Mouse (Mus musculus) frontal cortex, postnatal 14 days (tissue): ENCODE measurements around the gene Dad1.
"Not testable (repeated sequence)": the region's sequence is repeated elsewhere in the genome, so short reads cannot be mapped to it uniquely, and the experiment has no call there.

Source experiments
- DNase-seq, 2 experiments: peaks; one replicate each; pipeline ENCODE4 v3.0.0; 2022; ENCODE audit warnings: low spot score in 2 of 2

The Dad1 gene

DNA sequence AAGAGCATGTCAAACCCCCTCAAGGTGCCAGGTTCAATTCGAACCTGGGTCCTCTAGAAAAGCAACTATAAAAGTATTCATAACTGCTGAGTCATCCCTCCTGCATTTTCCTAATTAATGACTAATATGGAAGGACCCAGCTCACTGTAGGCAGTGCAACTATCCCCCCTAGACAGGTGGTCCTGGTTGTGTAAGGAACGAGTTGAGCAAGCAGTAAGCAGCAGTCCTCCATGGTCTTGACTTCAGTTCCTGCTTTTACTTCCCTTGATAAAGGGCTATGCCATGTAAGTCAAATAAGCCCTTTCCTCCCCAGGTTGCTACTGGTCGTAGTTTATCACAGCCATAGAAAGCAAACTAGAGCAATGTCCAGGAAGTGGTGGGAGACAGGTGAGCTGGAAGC lies 7.7 kb downstream of the Dad1 start:
- DNase-seq, result no peak

- DNase-seq, result no peak
Observed at GRCm38 (mm10) chr14:54244183-54244582, 9.7 kb downstream of the Dad1 start.

GRCm38 (mm10) chr14:54240542-54240941 lies 13.4 kb downstream of the Dad1 start:
- DNase-seq, result peak in 1 of 2 experiments; percentile 0

- DNase-seq, result peak; percentile 60 to 73
Observed at GRCm38 (mm10) chr14:54239002-54239736, 14.7 kb downstream of the Dad1 start.

GRCm38 (mm10) chr14:54236881-54237280 lies 17.0 kb downstream of the Dad1 start:
- DNase-seq, result no peak

GRCm38 (mm10) chr14:54235825-54236540 lies 17.9 kb downstream of the Dad1 start:
- no peak for DNase-seq

DNA sequence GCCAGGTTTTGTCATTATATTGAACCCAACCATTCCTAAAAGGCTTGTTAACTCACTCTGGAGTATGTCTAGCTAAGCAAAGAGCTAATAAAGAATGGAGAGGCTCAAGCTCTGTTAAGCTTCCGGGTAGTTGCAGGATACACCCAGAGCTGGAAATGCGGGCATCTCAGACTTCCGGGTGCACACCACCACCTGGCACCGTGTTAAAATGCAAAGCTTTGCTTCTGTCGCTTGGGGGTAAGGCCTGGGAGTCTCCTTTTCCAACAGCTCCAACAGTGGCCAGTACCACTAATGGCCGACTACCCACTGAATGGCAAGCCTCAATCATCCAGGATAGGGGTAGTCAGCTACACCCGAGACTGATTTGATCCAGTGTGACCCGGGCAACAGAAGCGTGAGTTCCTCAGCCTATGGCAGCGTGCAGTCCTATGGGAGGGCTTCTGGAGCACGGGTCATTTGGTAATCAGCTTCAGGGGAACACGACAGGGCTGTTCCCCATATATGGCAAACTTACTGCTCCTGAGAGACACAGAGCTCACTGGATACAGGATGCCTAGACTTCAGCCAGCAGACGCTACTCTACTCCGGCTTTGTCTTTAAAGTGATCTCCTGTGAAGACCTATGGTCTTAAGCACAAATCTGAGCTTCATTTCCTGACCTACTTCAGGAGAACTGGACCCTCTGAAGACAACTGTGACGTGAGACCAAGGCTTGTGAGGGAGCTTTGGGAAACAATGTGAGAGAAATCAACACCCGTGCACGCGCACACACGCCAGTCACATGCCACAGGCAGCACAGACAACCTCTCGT lies 19.5 kb downstream of the Dad1 start:
- no peak for DNase-seq

GRCm38 (mm10) chr14:54233559-54234143 lies 20.3 kb downstream of the Dad1 start:
- DNase-seq, result no peak

- DNase-seq, result no peak
Observed at GRCm38 (mm10) chr14:54232811-54233558, 20.9 kb downstream of the Dad1 start.

DNA sequence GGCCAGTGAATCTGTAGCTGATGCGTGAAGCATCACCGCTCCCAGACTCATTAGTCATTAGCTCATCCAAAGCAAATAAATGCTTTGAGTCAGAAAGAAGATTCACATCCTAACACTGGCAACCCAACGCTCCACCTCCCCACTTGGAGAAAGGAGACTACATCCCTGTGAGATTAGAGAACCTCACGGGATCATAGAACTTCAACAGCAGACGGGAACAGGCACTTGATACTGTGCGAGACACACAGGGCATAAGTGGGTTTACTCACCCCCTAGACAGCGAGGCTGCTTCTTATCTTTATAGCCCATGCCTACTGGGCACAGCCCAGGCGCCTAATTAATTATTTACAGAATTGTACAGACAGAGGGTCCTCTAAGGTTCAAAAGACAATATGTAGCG lies 21.8 kb downstream of the Dad1 start:
- no peak for DNase-seq

- no peak for DNase-seq
Observed at GRCm38 (mm10) chr14:54231176-54231956, 22.5 kb downstream of the Dad1 start.

DNA sequence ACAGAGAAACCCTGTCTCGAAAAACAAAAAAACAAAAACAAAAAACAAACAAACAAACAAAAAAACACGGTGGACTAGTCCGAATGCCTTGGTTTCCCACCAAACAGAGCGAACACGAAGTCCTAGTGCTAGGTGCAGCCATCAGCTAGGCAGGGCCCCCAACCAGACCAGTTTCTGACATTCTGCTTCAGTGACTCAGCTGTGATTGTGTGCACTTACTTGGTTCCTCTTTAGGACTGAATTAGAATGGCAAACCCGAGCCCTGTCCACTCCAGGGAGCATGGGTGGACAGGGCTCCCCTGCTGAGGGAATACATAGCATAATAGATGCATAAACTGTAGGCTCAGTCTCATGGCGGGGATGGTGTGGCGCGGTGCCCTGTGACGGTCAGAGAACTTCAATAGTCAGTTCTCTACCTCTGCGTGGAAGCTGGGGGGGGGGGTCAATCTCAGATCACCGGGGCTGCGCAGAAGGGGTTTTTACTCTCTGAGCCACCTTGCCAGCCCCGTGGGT lies 23.2 kb downstream of the Dad1 start:
- no peak for DNase-seq

DNA sequence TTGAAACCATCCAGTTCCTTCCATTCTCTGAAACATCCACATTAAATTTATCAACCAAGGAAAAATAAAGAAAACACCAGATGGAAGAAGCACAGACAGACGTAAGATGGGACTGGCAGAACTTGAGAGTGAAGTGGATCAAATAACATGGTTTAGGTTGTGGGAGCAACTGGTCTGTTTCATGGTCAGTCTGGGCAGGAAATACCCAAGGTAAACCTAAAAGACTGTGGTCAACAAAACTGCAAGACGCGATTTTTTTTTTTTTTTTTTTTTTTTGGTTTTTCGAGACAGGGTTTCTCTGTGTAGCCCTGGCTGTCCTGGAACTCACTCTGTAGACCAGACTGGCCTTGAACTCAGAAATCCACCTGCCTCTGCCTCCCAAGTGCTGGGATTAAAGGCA lies 24.1 kb downstream of the Dad1 start:
- DNase-seq, result not testable (repeated sequence)

- DNase-seq, result no peak
Observed at GRCm38 (mm10) chr14:54228933-54229713, 24.8 kb downstream of the Dad1 start.

DNA sequence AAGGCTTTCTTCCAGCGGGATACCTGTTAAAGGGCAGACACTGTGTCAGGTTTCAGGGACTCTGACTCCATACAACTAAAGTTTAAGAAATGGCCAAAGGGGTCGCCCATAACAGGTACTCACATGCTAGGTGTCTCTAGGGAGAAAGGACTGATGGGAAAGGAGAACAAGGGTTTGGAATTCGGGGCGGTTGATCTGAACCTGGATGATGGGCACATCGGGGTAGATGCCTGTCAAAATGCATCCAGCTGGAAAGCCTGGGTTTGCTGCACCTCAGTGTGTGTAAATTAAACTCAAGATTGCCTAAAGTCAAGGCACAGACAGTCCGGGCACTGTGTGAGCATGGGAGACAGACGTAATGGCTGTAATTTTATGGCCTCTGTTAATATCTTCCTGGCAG lies 25.4 kb downstream of the Dad1 start:
- no peak for DNase-seq

DNA sequence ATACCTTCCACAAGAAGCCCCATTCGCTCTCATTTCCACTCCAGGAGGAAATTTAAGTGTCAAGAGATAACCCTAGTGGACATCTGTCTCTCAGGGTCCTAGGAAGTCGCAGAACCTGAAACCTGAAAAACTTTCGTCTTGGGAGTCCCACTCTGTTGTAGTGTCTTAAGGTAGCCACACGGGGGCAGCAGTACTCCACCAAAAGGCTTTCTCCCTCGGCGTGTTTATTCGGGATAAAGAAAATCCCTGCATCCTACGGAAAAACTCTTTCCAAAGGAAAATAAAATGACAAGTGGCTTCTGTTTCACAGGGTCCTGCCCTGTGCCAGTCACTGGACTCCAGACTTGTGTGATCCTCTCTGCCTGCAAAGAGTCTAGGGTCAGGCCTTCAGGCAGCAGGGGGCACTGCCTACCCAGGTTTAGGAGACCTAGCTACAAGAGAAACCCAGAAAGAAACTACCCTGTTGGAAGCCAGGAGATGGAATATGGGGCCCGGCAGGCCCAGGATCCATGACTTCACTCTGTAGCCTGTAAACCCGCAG lies 25.9 kb downstream of the Dad1 start:
- peak in 1 of 2 experiments; percentile 59 for DNase-seq

DNA sequence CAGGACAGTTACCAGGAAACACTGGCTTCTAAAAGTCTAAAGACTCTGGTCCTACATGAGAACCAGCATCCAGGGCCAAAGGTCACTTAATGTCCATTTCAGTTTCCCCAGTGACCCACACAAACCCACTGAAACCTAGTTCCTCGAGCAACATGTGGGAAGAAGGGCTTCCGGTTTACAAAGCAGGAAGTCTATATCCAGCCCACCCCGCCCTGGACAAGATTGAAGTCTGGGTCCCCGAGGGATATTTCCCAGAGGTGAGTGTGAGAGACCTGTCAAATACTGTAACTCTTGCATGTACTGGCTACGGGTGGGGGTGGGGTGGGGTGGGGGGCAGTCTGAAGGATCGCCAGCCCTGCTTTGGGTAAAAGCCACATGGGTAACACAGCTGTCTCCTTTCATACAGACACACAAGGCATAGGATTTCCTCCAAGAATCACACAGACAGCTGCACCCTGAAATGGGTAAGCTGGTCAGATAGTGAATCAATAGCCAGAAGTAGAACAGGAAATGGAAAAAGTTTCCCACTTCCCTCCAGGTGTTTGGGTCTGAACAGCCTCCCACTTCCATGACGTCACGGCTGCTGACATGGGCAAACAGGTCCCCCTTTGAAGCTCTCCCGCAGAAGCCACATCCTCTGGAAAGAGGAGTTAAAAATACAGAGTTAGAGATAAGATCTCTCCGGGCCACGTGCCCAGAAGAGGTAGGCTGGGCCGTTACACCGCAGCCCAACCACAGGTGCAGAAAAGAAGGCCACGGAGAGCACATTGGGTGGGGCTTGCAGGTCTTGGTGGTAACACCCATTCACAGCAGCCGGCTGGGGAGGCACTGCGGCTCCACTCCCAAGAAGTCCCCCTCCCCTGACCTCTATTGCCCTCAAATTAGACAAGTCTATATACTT lies 26.7 kb downstream of the Dad1 start:
- DNase-seq, result no peak

GRCm38 (mm10) chr14:54225725-54226124 lies 28.2 kb downstream of the Dad1 start:
- no peak for DNase-seq
